Mouse (Mus musculus): ENCODE data around the gene Mical1. TPM values are rescaled to one million over a fixed set of nuclear protein-coding genes. Genes with fewer than 3 reads are reported as not detected.
A peak's percentile ranks its signal among the peaks of the same experiment; 100 is the strongest.
"Not testable (repeated sequence)": the region's sequence is repeated elsewhere in the genome, so short reads cannot be mapped to it uniquely, and the experiment has no call there.

The Mical1 gene
- polyA plus RNA-seq, 1 experiment from 2014 or later = 26.6 TPM

GRCm38 (mm10) chr10:41504996-41505395 is 28.9 kb downstream of the Mical1 start:
- DNase-seq (ENCODE audit: low spot score) (no peak), ATAC-seq (ENCODE audit: low FRiP score) (peak; percentile 17; the same call in 1 of the 2 replicates)
- Histone ChIP-seq H3K27ac (ENCODE audit: low read depth, low read length) (no peak overlapping the region), H3K27me3 (ENCODE audit: control insufficient read depth, insufficient read depth, low read length) (no peaks in the 10 kb centered on the region), H3K9me3 (ENCODE audit: control insufficient read depth, low read length) (no peaks in the 10 kb centered on the region), H3K4me1 (replicated peaks; ENCODE audit: control insufficient read depth, insufficient read depth, low read length) (no peaks in the 10 kb centered on the region), H3K4me2 (replicated peaks; ENCODE audit: low read depth, low read length) (no peak overlapping the region), H3K9ac (ENCODE audit: low read depth, low read length) (no peak overlapping the region), H3K36me3 (ENCODE audit: control insufficient read depth, insufficient read depth, low read length) (no peaks in the 10 kb centered on the region), H3K4me3 (ENCODE audit: low read depth, low read length) (no peak overlapping the region)
- 100% methylated on average over 1 of the region's 1 CpGs for WGBS

- ATAC-seq (ENCODE audit: low FRiP score) (0 out of 2 replicates have a peak, but pooled peaks have one; percentile 40), DNase-seq (ENCODE audit: low spot score) (peak; percentile 79)
- H3K9ac ChIP-seq (ENCODE audit: low read depth, low read length); H3K36me3 ChIP-seq (ENCODE audit: control insufficient read depth, insufficient read depth, low read length); H3K27me3 ChIP-seq (ENCODE audit: control insufficient read depth, insufficient read depth, low read length); H3K4me2 ChIP-seq (replicated peaks; ENCODE audit: low read depth, low read length); H3K9me3 ChIP-seq (ENCODE audit: control insufficient read depth, low read length); H3K4me1 ChIP-seq (replicated peaks; ENCODE audit: control insufficient read depth, insufficient read depth, low read length); H3K27ac ChIP-seq (ENCODE audit: low read depth, low read length); H3K4me3 ChIP-seq (ENCODE audit: low read depth, low read length): not testable (repeated sequence)
- 6% methylated on average over 3 of the region's 3 CpGs for WGBS
These were observed 29.3 kb downstream of the Mical1 start for GRCm38 (mm10) chr10:41505446-41505845.

GRCm38 (mm10) chr10:41509160-41509559 is 33.0 kb downstream of the Mical1 start:
- Histone ChIP-seq H3K9ac (ENCODE audit: low read depth, low read length) (no peak overlapping the region), H3K9me3 (ENCODE audit: control insufficient read depth, low read length) (no peaks in the 10 kb centered on the region), H3K36me3 (ENCODE audit: control insufficient read depth, insufficient read depth, low read length) (no peaks in the 10 kb centered on the region), H3K4me1 (replicated peaks; ENCODE audit: control insufficient read depth, insufficient read depth, low read length) (no peaks in the 10 kb centered on the region), H3K4me2 (replicated peaks; ENCODE audit: low read depth, low read length) (no peak overlapping the region), H3K4me3 (ENCODE audit: low read depth, low read length) (no peak overlapping the region), H3K27me3 (ENCODE audit: control insufficient read depth, insufficient read depth, low read length) (no peaks in the 10 kb centered on the region), H3K27ac (ENCODE audit: low read depth, low read length) (no peak overlapping the region)
- ATAC-seq (ENCODE audit: low FRiP score) (no peak), DNase-seq (ENCODE audit: low spot score) (peak; percentile 33)
- 40% methylated on average over 2 of the region's 2 CpGs for WGBS

- Histone ChIP-seq H3K9ac (ENCODE audit: low read depth, low read length) (no peak overlapping the region), H3K27ac (ENCODE audit: low read depth, low read length) (no peak overlapping the region), H3K9me3 (ENCODE audit: control insufficient read depth, low read length) (no peaks in the 10 kb centered on the region), H3K4me2 (replicated peaks; ENCODE audit: low read depth, low read length) (no peak overlapping the region), H3K36me3 (ENCODE audit: control insufficient read depth, insufficient read depth, low read length) (no peaks in the 10 kb centered on the region), H3K27me3 (ENCODE audit: control insufficient read depth, insufficient read depth, low read length) (no peaks in the 10 kb centered on the region), H3K4me1 (replicated peaks; ENCODE audit: control insufficient read depth, insufficient read depth, low read length) (no peaks in the 10 kb centered on the region), H3K4me3 (ENCODE audit: low read depth, low read length) (no peak overlapping the region)
- ATAC-seq (ENCODE audit: low FRiP score) (no peak), DNase-seq (ENCODE audit: low spot score) (no peak)
- WGBS = 75% methylated on average over 4 of the region's 4 CpGs
These were observed 38.2 kb downstream of the Mical1 start for GRCm38 (mm10) chr10:41514301-41514700.

GRCm38 (mm10) chr10:41514921-41515320 is 38.8 kb downstream of the Mical1 start:
- Histone ChIP-seq H3K36me3 (ENCODE audit: control insufficient read depth, insufficient read depth, low read length) (no peaks in the 10 kb centered on the region), H3K4me3 (ENCODE audit: low read depth, low read length) (no peak overlapping the region), H3K4me1 (replicated peaks; ENCODE audit: control insufficient read depth, insufficient read depth, low read length) (no peaks in the 10 kb centered on the region), H3K4me2 (replicated peaks; ENCODE audit: low read depth, low read length) (no peak overlapping the region), H3K9ac (ENCODE audit: low read depth, low read length) (no peak overlapping the region), H3K27ac (ENCODE audit: low read depth, low read length) (no peak overlapping the region), H3K27me3 (ENCODE audit: control insufficient read depth, insufficient read depth, low read length) (no peaks in the 10 kb centered on the region), H3K9me3 (ENCODE audit: control insufficient read depth, low read length) (no peaks in the 10 kb centered on the region)
- ATAC-seq (ENCODE audit: low FRiP score) (no peak), DNase-seq (ENCODE audit: low spot score) (no peak)

GRCm38 (mm10) chr10:41518508-41518980 is 42.4 kb downstream of the Mical1 start:
- peak; percentile 75 for ATAC-seq (ENCODE audit: low FRiP score)
- Histone ChIP-seq H3K27me3 (ENCODE audit: control insufficient read depth, insufficient read depth, low read length) (no peaks in the 10 kb centered on the region), H3K9ac (ENCODE audit: low read depth, low read length) (peak overlapping the region; percentile 73), H3K4me1 (replicated peaks; ENCODE audit: control insufficient read depth, insufficient read depth, low read length) (no peaks in the 10 kb centered on the region; the same call in 1 of the 2 replicates), H3K27ac (ENCODE audit: low read depth, low read length) (peak overlapping the region; percentile 87), H3K4me3 (ENCODE audit: low read depth, low read length) (peak overlapping the region; percentile 93), H3K4me2 (replicated peaks; ENCODE audit: low read depth, low read length) (peak overlapping the region; percentile 61), H3K9me3 (ENCODE audit: control insufficient read depth, low read length) (no peaks in the 10 kb centered on the region), H3K36me3 (ENCODE audit: control insufficient read depth, insufficient read depth, low read length) (no peaks in the 10 kb centered on the region)
- WGBS = under 1% methylated on average over 23 of the region's 23 CpGs
- peak; percentile 73 for DNase-seq (ENCODE audit: low spot score)

- Histone ChIP-seq H3K27me3 (ENCODE audit: control insufficient read depth, insufficient read depth, low read length) (no peaks in the 10 kb centered on the region), H3K36me3 (ENCODE audit: control insufficient read depth, insufficient read depth, low read length) (no peaks in the 10 kb centered on the region), H3K4me2 (replicated peaks; ENCODE audit: low read depth, low read length) (peak within 1 kb of the TSS; percentile 61), H3K27ac (ENCODE audit: low read depth, low read length) (peak within 1 kb of the TSS; percentile 87), H3K4me3 (ENCODE audit: low read depth, low read length) (peak within 1 kb of the TSS; percentile 93), H3K4me1 (replicated peaks; ENCODE audit: control insufficient read depth, insufficient read depth, low read length) (no peaks in the 10 kb centered on the region; the same call in 1 of the 2 replicates), H3K9ac (ENCODE audit: low read depth, low read length) (peak within 1 kb of the TSS; percentile 73), H3K9me3 (ENCODE audit: control insufficient read depth, low read length) (no peaks in the 10 kb centered on the region)
- WGBS = under 1% methylated on average over 59 of the region's 69 CpGs
- ATAC-seq (ENCODE audit: low FRiP score) = peak; percentile 95
- peak; percentile 96 for DNase-seq (ENCODE audit: low spot score)
These were observed 43.0 kb downstream of the Mical1 start, which contains the start of gene Cd164 for GRCm38 (mm10) chr10:41518981-41519618. Gene Cd164 (plus strand): TSS chr10:41519414.

- DNase-seq (ENCODE audit: low spot score) (no peak), ATAC-seq (ENCODE audit: low FRiP score) (peak; percentile 8; the same call in 1 of the 2 replicates)
- Histone ChIP-seq H3K4me2 (replicated peaks; ENCODE audit: low read depth, low read length) (peak overlapping the region; percentile 61), H3K9ac (ENCODE audit: low read depth, low read length) (peak overlapping the region; percentile 73), H3K4me3 (ENCODE audit: low read depth, low read length) (peak overlapping the region; percentile 93), H3K4me1 (replicated peaks; ENCODE audit: control insufficient read depth, insufficient read depth, low read length) (no peaks in the 10 kb centered on the region; the same call in 1 of the 2 replicates), H3K27me3 (ENCODE audit: control insufficient read depth, insufficient read depth, low read length) (no peaks in the 10 kb centered on the region), H3K9me3 (ENCODE audit: control insufficient read depth, low read length) (no peaks in the 10 kb centered on the region), H3K27ac (ENCODE audit: low read depth, low read length) (peak overlapping the region; percentile 87), H3K36me3 (ENCODE audit: control insufficient read depth, insufficient read depth, low read length) (no peaks in the 10 kb centered on the region)
- WGBS = under 1% methylated on average over 52 of the region's 65 CpGs
These were observed 43.7 kb downstream of the Mical1 start for GRCm38 (mm10) chr10:41519640-41520409.
